Comparison of ENCODE assay signal across 8 mouse cellular contexts in genomic region chr1:134962821-134963220, GRCm38 (mm10). TPM values are rescaled to one million over a fixed set of nuclear protein-coding genes. Genes with fewer than 3 reads are reported as not detected.
DNase-seq lines count a peak whose midpoint lies in the region; ATAC-seq and TF ChIP-seq lines count a peak whose summit lies in the region.

No protein-coding gene starts in this region.

- ATAC-seq in liver, embryonic 13.5 days (ENCODE audit: low read depth), result peak; percentile 69

- H3K4me2 ChIP-seq in liver, embryonic 13.5 days, result peak overlapping the region; percentile 93

- peak; percentile 38 for DNase-seq in kidney, adult 2 months
- DNase-seq in kidney, adult 9 months, result no peak
- peak; percentile 42 for DNase-seq in c-Kit-positive CD71-positive TER-119-positive erythroid progenitor cells, embryonic 14.5 days (ENCODE audit: low spot score)
- DNase-seq in hindbrain, embryonic 10.5 days (ENCODE audit: low spot score), result no peak
- DNase-seq in liver, embryonic 13.5 days, result no peak
- no peak for DNase-seq in layer of hippocampus, adult 9-10 months (ENCODE audit: low spot score)
- DNase-seq in urinary bladder, postnatal 10 days (ENCODE audit: low spot score), result no peak

- no peaks in the 10 kb centered on the region for H3K9me3 ChIP-seq in hindbrain, embryonic 10.5 days
- H3K9me3 ChIP-seq in liver, embryonic 13.5 days (replicated peaks), result no peaks in the 10 kb centered on the region

- H3K9ac ChIP-seq in liver, embryonic 13.5 days, result peak overlapping the region; percentile 82

- H3K27me3 ChIP-seq in kidney, adult 2 months (replicated peaks; ENCODE audit: control insufficient read depth, insufficient read depth, low read length), result no peaks in the 10 kb centered on the region
- 0 out of 2 replicates have a peak, but pooled peaks cover 6% of the 10 kb centered on the region for H3K27me3 ChIP-seq in hindbrain, embryonic 10.5 days (ENCODE audit: insufficient read depth, poor library complexity, severe bottlenecking)
- no peaks in the 10 kb centered on the region for H3K27me3 ChIP-seq in liver, embryonic 13.5 days

- peak; percentile 39 for TF ChIP-seq CTCF in kidney, adult 2 months (conservative IDR thresholded peaks at IDR 0.05; ENCODE audit: insufficient read depth, insufficient read length, low read depth, low read length)
- TF ChIP-seq CTCF in olfactory bulb, adult 2 months (IDR thresholded peaks at IDR 0.05; ENCODE audit: insufficient read depth, low read depth, low read length), result no peak

- no peaks in the 10 kb centered on the region for H3K36me3 ChIP-seq in kidney, adult 2 months (ENCODE audit: control insufficient read depth, insufficient read depth, low read length)
- H3K36me3 ChIP-seq in hindbrain, embryonic 10.5 days, result peaks cover 23% of the 10 kb centered on the region
- peaks cover 18% of the 10 kb centered on the region for H3K36me3 ChIP-seq in liver, embryonic 13.5 days

- 2% methylated on average over 11 of the region's 11 CpGs for WGBS in kidney, adult 2 months
- 6% methylated on average over 11 of the region's 11 CpGs for WGBS in hindbrain, embryonic 10.5 days
- 3% methylated on average over 11 of the region's 11 CpGs for WGBS in liver, embryonic 13.5 days (ENCODE audit: insufficient replicate concordance)
- 2% methylated on average over 11 of the region's 11 CpGs for WGBS in olfactory bulb, adult 2 months

- H3K4me1 ChIP-seq in kidney, adult 2 months (ENCODE audit: control insufficient read depth, insufficient read depth, low read length), result 0 out of 2 replicates have a peak, but pooled peaks cover 2% of the 10 kb centered on the region
- H3K4me1 ChIP-seq in hindbrain, embryonic 10.5 days (replicated peaks), result peaks cover 21% of the 10 kb centered on the region
- peaks cover 27% of the 10 kb centered on the region for H3K4me1 ChIP-seq in liver, embryonic 13.5 days (replicated peaks)
- H3K4me1 ChIP-seq in olfactory bulb, adult 2 months (ENCODE audit: control insufficient read depth, insufficient read depth, low read length), result no peaks in the 10 kb centered on the region

- peak overlapping the region; percentile 87 for H3K4me3 ChIP-seq in kidney, adult 2 months (ENCODE audit: insufficient read depth, low read depth, low read length)
- peak overlapping the region; percentile 72 for H3K4me3 ChIP-seq in hindbrain, embryonic 10.5 days
- peak overlapping the region; percentile 78 for H3K4me3 ChIP-seq in liver, embryonic 13.5 days (replicated peaks)
- peak overlapping the region; percentile 54 for H3K4me3 ChIP-seq in olfactory bulb, adult 2 months (ENCODE audit: insufficient read depth, low read depth, low read length)

- no peak for TF ChIP-seq POLR2A in kidney, adult 2 months (IDR thresholded peaks at IDR 0.05; ENCODE audit: low read depth, low read length)
- TF ChIP-seq POLR2A in olfactory bulb, adult 2 months (IDR thresholded peaks at IDR 0.05; ENCODE audit: insufficient read depth, low read depth, low read length), result no peak

- H3K27ac ChIP-seq in kidney, adult 2 months (ENCODE audit: insufficient read depth, low read depth, low read length), result no peak overlapping the region
- peak overlapping the region; percentile 89 for H3K27ac ChIP-seq in hindbrain, embryonic 10.5 days
- peak overlapping the region; percentile 82 for H3K27ac ChIP-seq in liver, embryonic 13.5 days
- H3K27ac ChIP-seq in olfactory bulb, adult 2 months (ENCODE audit: insufficient read depth, low read depth, low read length), result no peak overlapping the region

RNA-seq across cellular contexts. Expression of gene Ube2t, which starts 0.5 kb away (rescaled TPM):
- polyA plus RNA-seq in kidney, adult 2 months (2012; rRNA removed), result 0.61 and 0.83 TPM in 2 replicates
- polyA plus RNA-seq in hindbrain, embryonic 10.5 days (2016; fragmentation: Nextera tagmentation; extraction: Ambion mirVana), result 47.8 and 62.8 TPM in 2 replicates
- 44.2 and 44.9 TPM in 2 replicates for polyA plus RNA-seq in liver, embryonic 13.5 days (2015; fragmentation: Nextera tagmentation; extraction: Ambion mirVana)
- polyA plus RNA-seq in olfactory bulb, adult 2 months (2012; ENCODE audit: insufficient read depth, insufficient read length, low replicate concordance, missing spikeins), result not detected in 2 replicates

RNA-seq across cellular contexts. Expression of gene Ppp1r12b, which starts 7.1 kb away (rescaled TPM):
- polyA plus RNA-seq in kidney, adult 2 months (2012; rRNA removed), result 5.6 and 5.8 TPM in 2 replicates
- polyA plus RNA-seq in hindbrain, embryonic 10.5 days (2016; fragmentation: Nextera tagmentation; extraction: Ambion mirVana), result 6.7 and 7.2 TPM in 2 replicates
- 1.9 and 2.2 TPM in 2 replicates for polyA plus RNA-seq in liver, embryonic 13.5 days (2015; fragmentation: Nextera tagmentation; extraction: Ambion mirVana)
- polyA plus RNA-seq in olfactory bulb, adult 2 months (2012; ENCODE audit: insufficient read depth, insufficient read length, low replicate concordance, missing spikeins), result 34.2 and 262 TPM in 2 replicates

Comparison
In these comparisons a context has a peak if more than half of its experiments do, and no peak if none do; other contexts are left out.
1. DNase-seq: peak in kidney, adult 2 months (single experiment) and c-Kit-positive CD71-positive TER-119-positive erythroid progenitor cells, embryonic 14.5 days (single experiment); none in kidney, adult 9 months (single experiment), hindbrain, embryonic 10.5 days (single experiment), liver, embryonic 13.5 days (single experiment), layer of hippocampus, adult 9-10 months (single experiment) and urinary bladder, postnatal 10 days (single experiment).
2. H3K27ac ChIP-seq: peak in hindbrain, embryonic 10.5 days (single experiment) and liver, embryonic 13.5 days (single experiment); none in kidney, adult 2 months (single experiment) and olfactory bulb, adult 2 months (single experiment).
3. RNA of gene Ube2t, which starts 0.5 kb away (polyA plus RNA-seq): 47.8 to 62.8 TPM in hindbrain, embryonic 10.5 days, 44.2 to 44.9 TPM in liver, embryonic 13.5 days and not detected in olfactory bulb, adult 2 months; 0.61 to 0.83 TPM in kidney, adult 2 months; every median in the first group is over 10 times any median in the second.
4. Peak in every context shown above with its lines, with median percentiles within 50 percentile points of each other: H3K4me3 ChIP-seq.